Mouse (Mus musculus): ENCODE results near the gene Rnf13. TPM values are rescaled to one million over a fixed set of nuclear protein-coding genes. Genes with fewer than 3 reads are reported as not detected.
A peak's percentile ranks its signal among the peaks of the same experiment; 100 is the strongest.

The Rnf13 gene
- polyA plus RNA-seq, 1 experiment from 2014 or later, result 95.1 TPM

GRCm38 (mm10) chr3:57825866-57826265 is 90.0 kb downstream of the Rnf13 start:
- Histone ChIP-seq H3K27me3 (replicated peaks; ENCODE audit: control insufficient read depth, insufficient read depth, low read length) (no peaks in the 10 kb centered on the region), H3K4me2 (ENCODE audit: low read depth, low read length) (no peak overlapping the region), H3K9ac (ENCODE audit: low read depth, low read length) (no peak overlapping the region), H3K36me3 (ENCODE audit: control insufficient read depth, insufficient read depth, low read length) (peaks cover 20% of the 10 kb centered on the region), H3K4me1 (ENCODE audit: control insufficient read depth, insufficient read depth, low read length) (no peaks in the 10 kb centered on the region), H3K27ac (replicated peaks; ENCODE audit: low read depth, low read length) (no peak overlapping the region), H3K9me3 (ENCODE audit: control insufficient read depth, low read length) (no peaks in the 10 kb centered on the region), H3K4me3 (ENCODE audit: low read depth, low read length) (no peak overlapping the region)
- 93% methylated on average over 3 of the region's 3 CpGs for WGBS
- ATAC-seq (ENCODE audit: low read depth), result no peak
- DNase-seq (ENCODE audit: low spot score), result no peak

GRCm38 (mm10) chr3:57833585-57833984 is 97.7 kb downstream of the Rnf13 start:
- Histone ChIP-seq H3K4me1 (ENCODE audit: control insufficient read depth, insufficient read depth, low read length) (no peaks in the 10 kb centered on the region), H3K27ac (replicated peaks; ENCODE audit: low read depth, low read length) (no peak overlapping the region), H3K9me3 (ENCODE audit: control insufficient read depth, low read length) (no peaks in the 10 kb centered on the region), H3K4me3 (ENCODE audit: low read depth, low read length) (no peak overlapping the region), H3K4me2 (ENCODE audit: low read depth, low read length) (no peak overlapping the region), H3K36me3 (ENCODE audit: control insufficient read depth, insufficient read depth, low read length) (peaks cover 35% of the 10 kb centered on the region; the same call in 1 of the 2 replicates), H3K9ac (ENCODE audit: low read depth, low read length) (no peak overlapping the region), H3K27me3 (replicated peaks; ENCODE audit: control insufficient read depth, insufficient read depth, low read length) (no peaks in the 10 kb centered on the region)
- 86% methylated on average over 11 of the region's 11 CpGs for WGBS
- ATAC-seq (ENCODE audit: low read depth) (no peak), DNase-seq (ENCODE audit: low spot score) (no peak)

- WGBS, result 84% methylated on average over 4 of the region's 4 CpGs
- Histone ChIP-seq H3K4me1 (ENCODE audit: control insufficient read depth, insufficient read depth, low read length) (no peaks in the 10 kb centered on the region), H3K9ac (ENCODE audit: low read depth, low read length) (no peak overlapping the region), H3K9me3 (ENCODE audit: control insufficient read depth, low read length) (0 out of 2 replicates have a peak, but pooled peaks cover 4% of the 10 kb centered on the region), H3K27ac (replicated peaks; ENCODE audit: low read depth, low read length) (no peak overlapping the region), H3K4me3 (ENCODE audit: low read depth, low read length) (no peak overlapping the region), H3K36me3 (ENCODE audit: control insufficient read depth, insufficient read depth, low read length) (peaks cover 36% of the 10 kb centered on the region; the same call in 1 of the 2 replicates), H3K4me2 (ENCODE audit: low read depth, low read length) (no peak overlapping the region), H3K27me3 (replicated peaks; ENCODE audit: control insufficient read depth, insufficient read depth, low read length) (no peaks in the 10 kb centered on the region)
- ATAC-seq (ENCODE audit: low read depth) (no peak), DNase-seq (ENCODE audit: low spot score) (no peak)
Measured at GRCm38 (mm10) chr3:57836911-57837310, 101.0 kb downstream of the Rnf13 start.

GRCm38 (mm10) chr3:57843775-57844174 is 107.9 kb downstream of the Rnf13 start:
- no peak for ATAC-seq (ENCODE audit: low read depth)

GRCm38 (mm10) chr3:57845786-57846661 is 110.2 kb downstream of the Rnf13 start:
- H3K4me2 ChIP-seq (ENCODE audit: low read depth, low read length), result peak overlapping the region; percentile 61
- peak overlapping the region; percentile 98 for H3K4me3 ChIP-seq (ENCODE audit: low read depth, low read length)
- peak overlapping the region; percentile 55; the same call in 1 of the 2 replicates for H3K27ac ChIP-seq (replicated peaks; ENCODE audit: low read depth, low read length)
- 12% methylated on average over 11 of the region's 11 CpGs for WGBS
- no peaks in the 10 kb centered on the region for H3K27me3 ChIP-seq (replicated peaks; ENCODE audit: control insufficient read depth, insufficient read depth, low read length)
- DNase-seq (ENCODE audit: low spot score) (peak; percentile 73), ATAC-seq (ENCODE audit: low read depth) (no peak)
- no peaks in the 10 kb centered on the region for H3K9me3 ChIP-seq (ENCODE audit: control insufficient read depth, low read length)
- H3K36me3 ChIP-seq (ENCODE audit: control insufficient read depth, insufficient read depth, low read length), result peaks cover 31% of the 10 kb centered on the region
- peak overlapping the region; percentile 89 for H3K9ac ChIP-seq (ENCODE audit: low read depth, low read length)
- H3K4me1 ChIP-seq (ENCODE audit: control insufficient read depth, insufficient read depth, low read length), result peaks cover 12% of the 10 kb centered on the region; the same call in 1 of the 2 replicates

More at GRCm38 (mm10) chr3:57843775-57844174, 107.9 kb downstream of the Rnf13 start:
- Histone ChIP-seq H3K4me3 (ENCODE audit: low read depth, low read length) (no peak overlapping the region), H3K4me2 (ENCODE audit: low read depth, low read length) (no peak overlapping the region), H3K9ac (ENCODE audit: low read depth, low read length) (no peak overlapping the region), H3K27me3 (replicated peaks; ENCODE audit: control insufficient read depth, insufficient read depth, low read length) (no peaks in the 10 kb centered on the region), H3K36me3 (ENCODE audit: control insufficient read depth, insufficient read depth, low read length) (peaks cover 33% of the 10 kb centered on the region), H3K9me3 (ENCODE audit: control insufficient read depth, low read length) (0 out of 2 replicates have a peak, but pooled peaks cover 4% of the 10 kb centered on the region), H3K4me1 (ENCODE audit: control insufficient read depth, insufficient read depth, low read length) (peaks cover 12% of the 10 kb centered on the region; the same call in 1 of the 2 replicates), H3K27ac (replicated peaks; ENCODE audit: low read depth, low read length) (no peak overlapping the region)
- peak; percentile 22 for DNase-seq (ENCODE audit: low spot score)

GRCm38 (mm10) chr3:57846662-57846911 is 110.7 kb downstream of the Rnf13 start:
- H3K4me2 ChIP-seq (ENCODE audit: low read depth, low read length), result peak overlapping the region; percentile 61
- H3K36me3 ChIP-seq (ENCODE audit: control insufficient read depth, insufficient read depth, low read length), result peaks cover 26% of the 10 kb centered on the region
- H3K4me1 ChIP-seq (ENCODE audit: control insufficient read depth, insufficient read depth, low read length), result peaks cover 12% of the 10 kb centered on the region; the same call in 1 of the 2 replicates
- H3K27me3 ChIP-seq (replicated peaks; ENCODE audit: control insufficient read depth, insufficient read depth, low read length), result no peaks in the 10 kb centered on the region
- H3K9ac ChIP-seq (ENCODE audit: low read depth, low read length), result peak overlapping the region; percentile 89
- 3% methylated on average over 9 of the region's 9 CpGs for WGBS
- peak overlapping the region; percentile 93 for H3K27ac ChIP-seq (replicated peaks; ENCODE audit: low read depth, low read length)
- no peaks in the 10 kb centered on the region for H3K9me3 ChIP-seq (ENCODE audit: control insufficient read depth, low read length)
- peak overlapping the region; percentile 98 for H3K4me3 ChIP-seq (ENCODE audit: low read depth, low read length)
- DNase-seq (ENCODE audit: low spot score) (peak; percentile 68), ATAC-seq (ENCODE audit: low read depth) (0 out of 2 replicates have a peak, but pooled peaks have one; percentile 3)

- peak; percentile 84 for DNase-seq (ENCODE audit: low spot score)
- peak overlapping the region; percentile 61 for H3K4me2 ChIP-seq (ENCODE audit: low read depth, low read length)
- 0% methylated on average over 12 of the region's 104 CpGs for WGBS
- peaks cover 12% of the 10 kb centered on the region; the same call in 1 of the 2 replicates for H3K4me1 ChIP-seq (ENCODE audit: control insufficient read depth, insufficient read depth, low read length)
- H3K4me3 ChIP-seq (ENCODE audit: low read depth, low read length), result peak overlapping the region; percentile 98
- H3K27me3 ChIP-seq (replicated peaks; ENCODE audit: control insufficient read depth, insufficient read depth, low read length), result no peaks in the 10 kb centered on the region
- H3K9ac ChIP-seq (ENCODE audit: low read depth, low read length), result peak overlapping the region; percentile 89
- peak; percentile 87 for ATAC-seq (ENCODE audit: low read depth)
- H3K36me3 ChIP-seq (ENCODE audit: control insufficient read depth, insufficient read depth, low read length), result peaks cover 20% of the 10 kb centered on the region
- H3K9me3 ChIP-seq (ENCODE audit: control insufficient read depth, low read length), result no peaks in the 10 kb centered on the region
- peak overlapping the region; percentile 93 for H3K27ac ChIP-seq (replicated peaks; ENCODE audit: low read depth, low read length)
Measured at GRCm38 (mm10) chr3:57846912-57847759, 111.3 kb downstream of the Rnf13 start.

- WGBS, result 0% methylated on average over 9 of the region's 52 CpGs
- Histone ChIP-seq H3K27me3 (replicated peaks; ENCODE audit: control insufficient read depth, insufficient read depth, low read length) (no peaks in the 10 kb centered on the region), H3K9me3 (ENCODE audit: control insufficient read depth, low read length) (no peaks in the 10 kb centered on the region), H3K27ac (replicated peaks; ENCODE audit: low read depth, low read length) (peak within 1 kb of the TSS; percentile 93), H3K4me3 (ENCODE audit: low read depth, low read length) (peak within 1 kb of the TSS; percentile 98), H3K4me1 (ENCODE audit: control insufficient read depth, insufficient read depth, low read length) (peaks cover 12% of the 10 kb centered on the region; the same call in 1 of the 2 replicates), H3K36me3 (ENCODE audit: control insufficient read depth, insufficient read depth, low read length) (peaks cover 15% of the 10 kb centered on the region), H3K4me2 (ENCODE audit: low read depth, low read length) (peak within 1 kb of the TSS; percentile 61), H3K9ac (ENCODE audit: low read depth, low read length) (peak within 1 kb of the TSS; percentile 89)
- DNase-seq (ENCODE audit: low spot score) (peak; percentile 88), ATAC-seq (ENCODE audit: low read depth) (peak; percentile 88)
Measured at GRCm38 (mm10) chr3:57847760-57848185, 111.9 kb downstream of the Rnf13 start, which contains the start of gene Pfn2. Gene Pfn2, minus strand, starts transcription at chr3:57848079.

Measured in embryonic facial prominence, embryonic 14.5 days (tissue).